Mouse (Mus musculus) myocyte (in vitro differentiated cells): ENCODE results near the gene Pias3.

Experiments used
- CEBPB ChIP-seq: IDR thresholded peaks from 2 replicates; pipeline ENCODE4 v1.6.1; 2011; ENCODE audit warnings: mild to moderate bottlenecking, moderate library complexity; ENCODE audit not compliant: poor library complexity, insufficient read depth, severe bottlenecking
- E2F4 ChIP-seq: IDR thresholded peaks from one replicate; pipeline ENCODE4 v1.6.1; 2011; ENCODE audit warnings: mild to moderate bottlenecking, control low read depth, moderate library complexity; ENCODE audit not compliant: insufficient read depth
- MAX ChIP-seq: IDR thresholded peaks from one replicate; pipeline ENCODE4 v1.6.1; 2011; ENCODE audit warnings: low read depth, mild to moderate bottlenecking, control low read depth
- MYOD1 ChIP-seq, 3 experiments: IDR thresholded peaks; one replicate each; pipeline ENCODE4 v1.6.1; 2011; ENCODE audit warnings: control low read depth in 2 of 3, low read depth in 2 of 3, mild to moderate bottlenecking in 2 of 3, moderate library complexity in 1 of 3; ENCODE audit not compliant: insufficient read length in 2 of 3, control insufficient read depth in 1 of 3
- MYOG ChIP-seq, 3 experiments: IDR thresholded peaks; one replicate each; pipeline ENCODE4 v1.6.1; 2011; ENCODE audit warnings: control low read depth in 2 of 3, low read depth in 2 of 3, mild to moderate bottlenecking in 2 of 3; ENCODE audit not compliant: insufficient read length in 2 of 3, control insufficient read depth in 1 of 3, insufficient read depth in 1 of 3
- POLR2A ChIP-seq: IDR thresholded peaks from one replicate; pipeline ENCODE4 v1.6.1; 2011; ENCODE audit warnings: low read depth, mild to moderate bottlenecking, control low read depth, moderate library complexity; ENCODE audit not compliant: insufficient read length
- POLR2AphosphoS2 ChIP-seq: IDR thresholded peaks from one replicate; pipeline ENCODE4 v1.6.1; 2011; ENCODE audit warnings: low read depth, control low read depth; ENCODE audit not compliant: insufficient read length
- REST ChIP-seq: IDR thresholded peaks from one replicate; pipeline ENCODE4 v1.6.1; 2011; ENCODE audit warnings: mild to moderate bottlenecking, control low read depth, moderate library complexity; ENCODE audit not compliant: insufficient read depth, insufficient read length
- SRF ChIP-seq: IDR thresholded peaks from one replicate; pipeline ENCODE4 v1.6.1; 2011; ENCODE audit warnings: low read depth; ENCODE audit not compliant: control insufficient read depth, insufficient read length
- TCF12 ChIP-seq: IDR thresholded peaks from one replicate; pipeline ENCODE4 v1.6.1; 2011; ENCODE audit warnings: mild to moderate bottlenecking, control low read depth; ENCODE audit not compliant: poor library complexity, insufficient read depth, severe bottlenecking
- TCF3 ChIP-seq: IDR thresholded peaks from one replicate; pipeline ENCODE4 v1.6.1; 2011; ENCODE audit warnings: low read depth, control low read depth; ENCODE audit not compliant: insufficient read length
- USF1 ChIP-seq: IDR thresholded peaks from one replicate; pipeline ENCODE4 v1.6.1; 2011; ENCODE audit warnings: low read depth, mild to moderate bottlenecking, control low read depth, moderate library complexity

DNA sequence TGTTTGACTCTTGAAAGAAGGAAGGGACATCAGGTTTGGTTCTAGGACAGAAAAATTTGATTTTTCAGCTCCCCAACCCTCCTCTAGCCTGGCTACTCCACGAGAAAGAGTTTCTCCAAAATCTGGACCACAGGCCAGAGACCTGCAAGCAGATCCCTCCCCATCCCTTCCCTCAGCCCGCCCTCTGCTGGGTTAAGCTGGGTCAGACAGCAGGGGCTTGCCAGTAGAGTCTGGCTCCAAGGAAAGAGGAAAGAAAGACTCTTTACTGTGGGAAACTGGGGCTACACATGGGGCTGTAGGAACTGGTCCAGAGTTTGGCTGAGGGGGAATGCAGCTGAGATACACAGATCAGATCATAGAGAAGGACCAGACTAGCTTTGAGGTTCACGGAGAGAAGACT is 3.7 kb upstream of the Pias3 start:
- TF ChIP-seq USF1 (no peak), POLR2A (no peak), CEBPB (no peak), POLR2AphosphoS2 (no peak), E2F4 (no peak), TCF12 (no peak), MYOD1 (IDR thresholded peaks at IDR 0.05; ENCODE audit: control insufficient read depth in 1 of 3, insufficient read length in 2 of 3, low read depth in 2 of 3) (no peak), MAX (no peak), SRF (no peak), MYOG (IDR thresholded peaks at IDR 0.05; ENCODE audit: control insufficient read depth in 1 of 3, insufficient read depth in 1 of 3, insufficient read length in 2 of 3, low read depth in 2 of 3) (no peak), TCF3 (no peak), REST (no peak)
